Mouse (Mus musculus) E14TG2a.4 (cell line): ENCODE results near the gene Dab2ip.

Experiments
- CTCF ChIP-seq: conservative IDR thresholded peaks from 2 replicates; pipeline ENCODE4 v1.5.1; 2014; ENCODE audit warnings: low read length
- NANOG ChIP-seq: IDR thresholded peaks from 2 replicates; pipeline ENCODE4 v1.6.1; 2014; ENCODE audit warnings: borderline replicate concordance, low read length, mixed read lengths
- POU5F1 ChIP-seq: IDR thresholded peaks from 2 replicates; pipeline ENCODE4 v1.6.1; 2014; ENCODE audit warnings: low read length, borderline replicate concordance

- no peak for TF ChIP-seq CTCF
- TF ChIP-seq NANOG = no peak
- no peak for TF ChIP-seq POU5F1
These were observed 181.7 kb downstream of the Dab2ip start for GRCm38 (mm10) chr2:35739669-35740254.
